Mouse (Mus musculus) heart, postnatal 25 days (tissue): ENCODE data around the gene Acat3. TPM values are rescaled to one million over a fixed set of nuclear protein-coding genes. Genes with fewer than 3 reads are reported as not detected.
"Not testable (repeated sequence)": the region's sequence is repeated elsewhere in the genome, so short reads cannot be mapped to it uniquely, and the experiment has no call there.

Experiments
- DNase-seq: peaks from one replicate; pipeline ENCODE4 v3.0.0; 2022; ENCODE audit warnings: low spot score
- intact Hi-C: fragments of 180-260 bp; cut with DNase I; formaldehyde crosslinking; loops from one replicate; pipeline ENCODE4 v1.15.1; 2025
- total RNA-seq, 2 experiments: library from RNA; stranded (reverse); gene quantifications; 2 replicates each; pipeline ENCODE4 v1.2.3; 2021

Acat3 gene
- total RNA-seq, result not detected

DNA sequence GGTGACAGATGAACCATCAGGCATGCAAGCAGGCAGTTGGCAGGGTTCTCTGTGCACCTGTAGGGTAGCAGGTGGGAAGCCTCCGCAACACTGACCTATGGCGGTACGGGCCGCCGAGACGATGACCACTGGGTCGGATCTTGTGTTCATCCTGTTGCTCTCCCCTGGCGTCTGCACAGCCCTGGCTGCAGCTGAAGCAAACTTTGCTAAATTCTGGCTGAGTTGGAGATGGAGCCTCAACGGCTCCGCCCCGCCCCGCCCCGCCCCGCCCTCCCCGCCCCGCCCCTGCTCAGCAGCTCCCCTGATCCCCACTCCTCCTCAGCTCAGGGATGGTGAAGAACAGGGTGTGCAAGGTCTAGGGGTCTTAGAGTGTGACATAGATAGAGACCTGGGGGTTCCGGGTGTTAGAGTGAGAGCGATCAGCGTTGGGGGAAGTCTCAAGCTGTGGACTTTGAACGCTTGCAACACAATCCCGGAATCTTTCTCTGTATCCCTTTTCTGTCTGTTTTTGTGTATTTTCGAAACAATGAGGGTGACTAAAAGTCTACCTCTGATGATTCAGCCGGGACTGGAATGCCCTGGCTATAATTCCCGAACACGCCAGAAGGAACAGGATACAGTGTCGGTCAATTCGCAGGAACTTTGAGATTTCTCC is at the start of gene Acat3:
TSS of gene Acat3 (minus strand) at position 450 of the 655 bp plus-strand sequence.
- no peak for DNase-seq
- intact Hi-C loops, result no loop called here

DNA sequence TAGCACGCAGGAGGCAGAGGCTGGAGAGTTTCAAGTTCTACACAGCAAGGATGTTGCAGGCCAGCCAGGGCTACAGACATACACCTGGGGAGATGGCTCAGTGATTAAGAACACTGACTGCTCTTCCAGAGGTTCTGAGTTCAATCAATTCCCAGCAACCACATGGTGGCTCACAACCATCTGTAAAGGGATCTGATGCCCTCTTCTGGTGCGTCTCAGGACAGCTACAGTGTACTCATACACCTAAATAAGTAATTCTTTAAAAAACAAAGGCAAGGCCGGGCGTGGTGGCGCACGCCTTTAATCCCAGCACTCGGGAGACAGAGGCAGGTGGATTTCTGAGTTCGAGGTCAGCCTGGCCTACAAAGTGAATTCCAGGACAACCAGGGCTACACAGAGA is 47.7 kb upstream of the Acat3 start:
- DNase-seq, intact Hi-C loops: not testable (repeated sequence)

DNA sequence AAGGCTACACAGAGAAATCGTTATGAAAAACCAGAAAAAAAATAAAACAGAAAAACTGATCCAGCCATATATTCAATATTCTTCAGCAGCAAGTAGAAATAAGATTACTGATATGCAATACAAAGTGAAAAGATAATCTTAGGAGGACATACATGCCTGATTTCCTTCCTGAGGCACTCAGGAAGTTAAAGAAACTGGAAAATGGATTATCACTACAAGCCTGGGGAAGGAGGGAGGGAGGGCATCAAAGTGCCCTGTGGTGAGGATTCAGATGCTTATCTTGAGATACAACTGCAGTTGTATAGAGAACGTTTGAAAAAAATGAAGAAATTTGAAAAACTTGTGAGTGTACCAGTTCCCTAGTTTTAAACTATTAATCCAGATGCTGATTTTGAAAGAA is 43.6 kb upstream of the Acat3 start:
- DNase-seq, result no peak
- intact Hi-C loops, result no loop called here

GRCm38 (mm10) chr17:12978546-12978945 is 38.1 kb upstream of the Acat3 start:
- intact Hi-C loops, result no loop called here
- no peak for DNase-seq

GRCm38 (mm10) chr17:12973851-12974250 is 33.5 kb upstream of the Acat3 start:
- DNase-seq, result no peak
- intact Hi-C loops, result no loop called here

GRCm38 (mm10) chr17:12967173-12967572 is 26.8 kb upstream of the Acat3 start:
- no peak for DNase-seq
- intact Hi-C loops, result no loop called here

DNA sequence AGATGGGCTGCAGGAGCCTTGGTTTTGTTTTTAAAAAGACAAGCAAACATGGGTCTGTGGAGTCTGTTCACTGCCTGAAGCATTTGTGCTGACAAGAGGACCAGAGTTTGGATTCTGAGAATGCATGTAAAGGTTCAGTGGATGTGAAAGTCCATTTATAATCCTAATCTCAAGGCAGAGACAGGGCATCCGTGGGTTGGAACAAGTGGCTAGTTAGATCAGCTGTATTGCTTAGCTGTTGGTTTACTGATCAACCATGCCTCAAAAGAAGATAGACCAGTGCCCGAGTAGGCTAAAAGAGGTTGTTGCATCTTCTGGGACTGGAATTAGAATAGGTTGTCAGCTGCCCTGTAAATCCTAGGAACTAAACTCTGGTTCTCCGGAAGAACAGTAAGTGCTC is 23.1 kb upstream of the Acat3 start:
- DNase-seq, result no peak
- intact Hi-C loops, result loop anchor here (5.0 kb wide), 1 partner anchor 49 kb away; no protein-coding TSS in a partner anchor

GRCm38 (mm10) chr17:12960331-12960873 is 20.0 kb upstream of the Acat3 start, which contains the start of gene Acat2:
Acat2 (minus strand) TSS chr17:12960747.
- DNase-seq, result peak; percentile 87
- intact Hi-C loops, result loop anchor here (2.0 to 5.0 kb wide), 3 partner anchors 30 to 52 kb away; partner anchors contain the start of gene Mrpl18

- intact Hi-C loops, DNase-seq: not testable (repeated sequence)
These were observed 19.0 kb upstream of the Acat3 start for GRCm38 (mm10) chr17:12959377-12959776.

DNA sequence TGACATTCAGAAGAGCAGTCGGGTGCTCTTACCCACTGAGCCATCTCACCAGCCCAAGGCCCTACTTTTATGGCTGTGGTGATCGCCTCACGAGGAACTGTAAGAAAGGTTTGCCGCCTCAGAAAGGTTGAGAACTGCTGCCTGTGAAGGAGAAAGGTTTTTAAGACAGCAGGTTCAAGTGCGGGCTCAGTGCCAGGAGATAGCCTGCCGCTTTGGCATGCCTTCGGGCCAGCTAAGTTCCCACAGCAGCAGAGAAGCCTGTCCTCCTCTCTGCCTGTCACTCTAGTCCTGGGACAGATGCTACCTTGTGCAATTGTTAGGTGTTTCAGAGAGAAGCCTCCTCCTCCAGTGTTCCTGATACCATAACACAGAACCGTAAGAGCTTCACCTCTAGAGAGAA is 16.3 kb upstream of the Acat3 start:
- DNase-seq, result no peak

GRCm38 (mm10) chr17:12949669-12950068 is 9.3 kb upstream of the Acat3 start:
- no peak for DNase-seq
- intact Hi-C loops, result no loop called here

More for the DNA sequence above, 16.3 kb upstream of the Acat3 start:
- intact Hi-C loops, result no loop called here

- DNase-seq, result no peak
- intact Hi-C loops, result no loop called here
These were observed 2.2 kb upstream of the Acat3 start for GRCm38 (mm10) chr17:12942459-12943162.

DNA sequence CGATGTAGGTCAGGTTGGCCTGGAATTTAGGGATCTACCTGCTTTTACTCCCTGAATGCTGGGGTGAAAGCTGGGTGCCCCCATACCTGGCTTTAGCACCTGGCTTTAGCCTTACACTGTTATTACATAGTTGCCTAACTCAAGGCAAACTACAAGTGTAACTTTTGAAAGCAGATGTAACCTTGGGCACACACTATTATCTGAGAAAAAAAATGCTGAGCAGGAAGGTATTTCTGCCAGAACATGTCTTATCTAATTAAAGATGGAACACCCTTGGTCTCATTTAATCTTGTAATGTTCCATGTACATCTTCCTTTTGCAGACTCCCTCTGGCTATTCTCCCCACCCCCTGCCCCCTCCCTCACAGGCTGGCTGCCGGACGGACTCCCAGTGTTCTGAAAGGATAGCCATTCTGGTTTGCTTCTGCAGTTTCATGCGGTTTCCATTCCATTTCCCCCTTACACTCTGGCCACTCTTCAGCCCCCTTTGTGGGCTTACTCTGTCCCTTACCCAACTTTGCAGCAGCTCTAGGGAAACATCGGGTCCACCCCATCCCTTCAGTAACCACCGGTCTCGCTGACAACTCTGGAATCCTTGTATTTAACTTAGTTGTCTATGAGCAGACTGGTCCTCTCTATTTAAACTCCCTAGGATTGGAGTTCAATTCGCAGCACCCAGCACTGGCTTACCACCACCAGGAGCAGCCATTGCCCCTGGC is 1.3 kb upstream of the Acat3 start:
- intact Hi-C loops, result no loop called here
- DNase-seq, result no peak

GRCm38 (mm10) chr17:12939377-12940148 is 837 bp downstream of the Acat3 start:
- DNase-seq, intact Hi-C loops: not testable (repeated sequence)

GRCm38 (mm10) chr17:12938077-12938476 is 2.3 kb downstream of the Acat3 start:
- no peak for DNase-seq
- intact Hi-C loops, result no loop called here

DNA sequence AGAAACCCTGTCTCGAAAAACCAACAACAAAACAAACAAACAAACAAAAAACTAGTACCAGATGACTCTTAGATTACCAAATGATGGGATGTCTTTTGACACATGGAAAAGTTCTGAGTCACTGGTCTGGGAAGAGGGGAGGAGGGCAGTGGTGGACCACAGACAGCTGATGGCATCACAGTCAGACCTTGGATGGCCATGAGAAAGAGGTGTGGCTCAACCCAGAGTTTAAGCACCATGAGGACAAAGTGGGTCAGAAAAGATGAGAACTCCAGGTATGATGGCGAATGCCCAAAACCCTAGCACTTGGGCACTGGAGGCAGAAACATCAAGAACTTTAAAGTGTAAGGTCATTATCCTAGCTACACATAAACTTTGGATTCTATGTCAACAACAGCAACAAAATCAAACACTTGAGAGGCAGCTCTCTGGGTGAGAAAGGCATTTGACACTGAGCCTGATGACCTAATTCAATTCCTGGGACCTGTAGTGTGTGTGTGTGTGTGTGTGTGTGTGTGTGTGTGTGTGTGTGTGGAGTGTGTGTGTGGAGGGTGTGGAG is 2.9 kb downstream of the Acat3 start:
- intact Hi-C loops, result no loop called here
- DNase-seq, result no peak

DNA sequence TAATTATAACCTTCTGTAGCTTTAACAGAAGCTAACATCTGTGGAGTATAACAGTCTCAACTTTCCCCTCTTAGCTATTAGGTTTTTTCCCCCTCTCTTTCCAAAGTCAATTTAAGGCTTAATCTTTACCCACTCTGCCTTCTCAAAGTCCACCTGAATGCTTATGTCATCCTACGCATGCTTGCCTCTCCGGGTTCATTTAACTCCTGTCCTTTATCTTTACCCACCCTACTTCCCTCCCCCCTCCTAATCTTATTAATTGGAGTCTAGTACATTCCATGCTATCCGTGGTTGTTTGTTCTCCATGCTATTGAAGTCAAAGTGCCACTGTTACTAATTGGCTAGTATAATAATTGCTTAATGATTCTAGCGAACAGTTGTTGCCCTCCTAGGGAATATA is 4.7 kb downstream of the Acat3 start:
- intact Hi-C loops, result no loop called here
- DNase-seq, result no peak

GRCm38 (mm10) chr17:12931576-12931975 is 8.8 kb downstream of the Acat3 start:
- DNase-seq, intact Hi-C loops: not testable (repeated sequence)

GRCm38 (mm10) chr17:12925703-12926180 is 14.7 kb downstream of the Acat3 start:
- intact Hi-C loops, result no loop called here
- no peak for DNase-seq
